Mouse (Mus musculus) liver, embryonic 14.5 days (tissue): ENCODE measurements around the gene Adgrb3. TPM values are rescaled to one million over a fixed set of nuclear protein-coding genes. Genes with fewer than 3 reads are reported as not detected.

Experiments
- ATAC-seq: fragments of 200-750 bp; cut with Nextera tagmentation; 2 replicates; pipeline ENCODE4 v1.8.0; 2017; ENCODE audit warnings: moderate number of reproducible peaks, mild to moderate bottlenecking, moderate library complexity; ENCODE audit not compliant: insufficient read depth
- DNase-seq, 3 experiments: peaks; one replicate each; pipeline ENCODE4 v3.0.0-alpha.2; 2012 to 2013; ENCODE audit warnings: low read depth in 3 of 3, low spot score in 3 of 3
- H3K27ac ChIP-seq: fragments of 300-500 bp; sonication (generic); 2 replicates; pipeline ENCODE4 v1.5.1; 2014; ENCODE audit warnings: moderate library complexity, mild to moderate bottlenecking, control low read depth, inconsistent platforms
- H3K27me3 ChIP-seq: fragments of 300-500 bp; sonication (generic); 2 replicates; pipeline ENCODE4 v1.6.1; 2014; ENCODE audit warnings: mild to moderate bottlenecking, low read length, moderate library complexity; ENCODE audit not compliant: control insufficient read depth, insufficient read depth
- H3K36me3 ChIP-seq: fragments of 300-500 bp; sonication (generic); replicated peaks from 2 replicates; pipeline ENCODE4 v1.6.1; 2014; ENCODE audit warnings: low read depth; ENCODE audit not compliant: control insufficient read depth, insufficient read depth
- H3K4me1 ChIP-seq, 2 experiments: fragments of 200-500 bp in 1 of 2; fragments of 300-500 bp in 1 of 2; sonication (generic) in 1 of 2; replicated peaks; 2 replicates each; pipeline ENCODE4 v1.6.1; 2012 to 2014; ENCODE audit warnings: antibody characterized with exemption in 1 of 2, inconsistent platforms in 1 of 2, low read length in 1 of 2; ENCODE audit not compliant: control insufficient read depth in 2 of 2, insufficient read depth in 2 of 2
- H3K4me2 ChIP-seq: fragments of 300-500 bp; sonication (generic); 2 replicates; pipeline ENCODE4 v1.6.1; 2014; ENCODE audit warnings: low read depth, mild to moderate bottlenecking, control low read depth, moderate library complexity
- H3K4me3 ChIP-seq, 2 experiments: fragments of 200-500 bp in 1 of 2; fragments of 300-500 bp in 1 of 2; sonication (generic) in 1 of 2; 2 replicates each; pipeline ENCODE4 v1.5.1; 2012 to 2014; ENCODE audit warnings: low read depth in 2 of 2, low read length in 2 of 2, mild to moderate bottlenecking in 2 of 2, control low read depth in 1 of 2, inconsistent platforms in 1 of 2, moderate library complexity in 1 of 2; ENCODE audit not compliant: insufficient read depth in 1 of 2
- H3K9ac ChIP-seq: fragments of 300-500 bp; sonication (generic); replicated peaks from 2 replicates; pipeline ENCODE4 v1.6.1; 2014; ENCODE audit warnings: mild to moderate bottlenecking, control low read depth, moderate library complexity
- H3K9me3 ChIP-seq: fragments of 300-500 bp; sonication (generic); 2 replicates; pipeline ENCODE4 v1.6.1; 2016; ENCODE audit warnings: low read length, mixed read lengths; ENCODE audit not compliant: control insufficient read depth
- CTCF ChIP-seq: IDR thresholded peaks from 2 replicates; pipeline ENCODE4 v1.5.1; 2016; ENCODE audit warnings: antibody characterized with exemption, low read depth, control low read depth
- EP300 ChIP-seq: IDR thresholded peaks from 2 replicates; pipeline ENCODE4 v1.6.1; 2016; ENCODE audit warnings: antibody characterized with exemption, low read depth
- WGBS: fragments of 180-500 bp; shearing (Covaris S2); extraction: QIAGEN DNeasy Blood & Tissue Kit; methylation state at CpG from one replicate; pipeline ENCODE4 v1.1.7; 2014; ENCODE audit not compliant: insufficient replicate concordance; 5-methylcytosine and 5-hydroxymethylcytosine counted together
- polyA plus RNA-seq, 2 experiments: library from polyadenylated mRNA; depleted of rRNA in 1 of 2; stranded (reverse) in 1 of 2; unstranded in 1 of 2; fragments of >200 nt; fragmentation: Nextera tagmentation in 1 of 2; extraction: Ambion mirVana in 1 of 2; gene quantifications; 2 replicates each; pipeline versions ENCODE4 v1.2.1 to v1.2.3; 2012 to 2014

The Adgrb3 gene
- polyA plus RNA-seq, 2 experiments = 0.02 to 0.03 TPM

- Histone ChIP-seq H3K27me3 (no peaks in the 10 kb centered on the region), H3K27ac (no peak overlapping the region), H3K36me3 (no peaks in the 10 kb centered on the region), H3K9ac (no peak overlapping the region), H3K4me1 (no peaks in the 10 kb centered on the region), H3K4me2 (no peak overlapping the region), H3K9me3 (no peaks in the 10 kb centered on the region), H3K4me3 (no peak overlapping the region)
- TF ChIP-seq EP300 (no peak), CTCF (no peak)
- no peak for ATAC-seq
- no peak for DNase-seq
Measured at GRCm38 (mm10) chr1:25250562-25250961, 578.9 kb downstream of the Adgrb3 start.

GRCm38 (mm10) chr1:25242436-25242835 is 587.1 kb downstream of the Adgrb3 start:
- no peak overlapping the region for H3K27ac ChIP-seq
- WGBS = 61% methylated on average over 6 of the region's 6 CpGs
- ATAC-seq (no peak), DNase-seq (no peak)
- no peaks in the 10 kb centered on the region for H3K27me3 ChIP-seq
- H3K4me1 ChIP-seq = no peaks in the 10 kb centered on the region
- H3K36me3 ChIP-seq = no peaks in the 10 kb centered on the region
- H3K4me3 ChIP-seq = no peak overlapping the region
- no peak overlapping the region for H3K9ac ChIP-seq
- TF ChIP-seq CTCF (no peak), EP300 (no peak)
- H3K9me3 ChIP-seq = no peaks in the 10 kb centered on the region
- no peak overlapping the region for H3K4me2 ChIP-seq

- TF ChIP-seq EP300 (no peak), CTCF (no peak)
- no peak for DNase-seq
- ATAC-seq = no peak
- Histone ChIP-seq H3K9me3 (no peaks in the 10 kb centered on the region), H3K9ac (no peak overlapping the region), H3K27ac (no peak overlapping the region), H3K4me2 (no peak overlapping the region), H3K36me3 (no peaks in the 10 kb centered on the region), H3K4me1 (no peaks in the 10 kb centered on the region), H3K4me3 (no peak overlapping the region), H3K27me3 (no peaks in the 10 kb centered on the region)
- WGBS = 27% methylated on average over 7 of the region's 7 CpGs
Measured at GRCm38 (mm10) chr1:25229245-25229750, 600.2 kb downstream of the Adgrb3 start.

GRCm38 (mm10) chr1:25228381-25229244 is 600.9 kb downstream of the Adgrb3 start:
- no peaks in the 10 kb centered on the region for H3K27me3 ChIP-seq
- H3K4me3 ChIP-seq = no peak overlapping the region
- DNase-seq = peak in 1 of 3 experiments; percentile 20
- no peak for TF ChIP-seq CTCF
- TF ChIP-seq EP300 = no peak
- no peak overlapping the region for H3K9ac ChIP-seq
- 5% methylated on average over 37 of the region's 37 CpGs for WGBS
- ATAC-seq = no peak
- H3K4me2 ChIP-seq = no peak overlapping the region
- H3K27ac ChIP-seq = no peak overlapping the region
- no peaks in the 10 kb centered on the region for H3K36me3 ChIP-seq
- H3K9me3 ChIP-seq = no peaks in the 10 kb centered on the region
- H3K4me1 ChIP-seq = no peaks in the 10 kb centered on the region

- ATAC-seq (no peak), DNase-seq (no peak)
- H3K4me3 ChIP-seq = no peak overlapping the region
- H3K9ac ChIP-seq = no peak overlapping the region
- no peak overlapping the region for H3K4me2 ChIP-seq
- H3K27me3 ChIP-seq = no peaks in the 10 kb centered on the region
- 27% methylated on average over 3 of the region's 3 CpGs for WGBS
- H3K9me3 ChIP-seq = no peaks in the 10 kb centered on the region
- no peak overlapping the region for H3K27ac ChIP-seq
- no peaks in the 10 kb centered on the region for H3K4me1 ChIP-seq
- TF ChIP-seq EP300 (no peak), CTCF (no peak)
- H3K36me3 ChIP-seq = no peaks in the 10 kb centered on the region
Measured at GRCm38 (mm10) chr1:25227880-25228279, 601.6 kb downstream of the Adgrb3 start.
